Mouse (Mus musculus) intestine, embryonic 16.5 days (tissue): Measurements from ENCODE around the gene Appl2. TPM values are rescaled to one million over a fixed set of nuclear protein-coding genes. Genes with fewer than 3 reads are reported as not detected.
A peak's percentile ranks its signal among the peaks of the same experiment; 100 is the strongest.

Experiments used
- ATAC-seq: fragments of 200-750 bp; cut with Nextera tagmentation; 2 replicates; pipeline ENCODE4 v1.8.0; 2017; ENCODE audit warnings: moderate TSS enrichment, moderate library complexity
- H3K27ac ChIP-seq: fragments of 300-500 bp; sonication (generic); 2 replicates; pipeline ENCODE4 v1.5.1; 2014; ENCODE audit warnings: mild to moderate bottlenecking, low read length
- H3K27me3 ChIP-seq: fragments of 300-500 bp; sonication (generic); replicated peaks from 2 replicates; pipeline ENCODE4 v1.6.1; 2014; ENCODE audit warnings: low read length, control low read depth, mixed read lengths; ENCODE audit not compliant: control insufficient read depth, insufficient read depth
- H3K36me3 ChIP-seq: fragments of 300-500 bp; sonication (generic); 2 replicates; pipeline ENCODE4 v1.6.1; 2014; ENCODE audit warnings: low read length, control low read depth; ENCODE audit not compliant: control insufficient read depth, insufficient read depth
- H3K4me1 ChIP-seq: fragments of 300-500 bp; sonication (generic); 2 replicates; pipeline ENCODE4 v1.6.1; 2014; ENCODE audit warnings: low read length, control low read depth, mixed read lengths; ENCODE audit not compliant: control insufficient read depth, insufficient read depth
- H3K4me2 ChIP-seq: fragments of 300-500 bp; sonication (generic); 2 replicates; pipeline ENCODE4 v1.6.1; 2014; ENCODE audit warnings: low read depth, low read length, control low read depth
- H3K4me3 ChIP-seq: fragments of 300-500 bp; sonication (generic); 2 replicates; pipeline ENCODE4 v1.5.1; 2014; ENCODE audit warnings: mild to moderate bottlenecking, low read length
- H3K9ac ChIP-seq: fragments of 300-500 bp; sonication (generic); 2 replicates; pipeline ENCODE4 v1.6.1; 2014; ENCODE audit warnings: low read depth, low read length
- H3K9me3 ChIP-seq: fragments of 300-500 bp; sonication (generic); 2 replicates; pipeline ENCODE4 v1.6.1; 2016; ENCODE audit warnings: low read length, control low read depth; ENCODE audit not compliant: control insufficient read depth
- WGBS: fragments of 180-500 bp; shearing (Covaris S2); extraction: QIAGEN DNeasy Blood & Tissue Kit; methylation state at CpG from one replicate; pipeline ENCODE4 v1.1.7; 2014; 5-methylcytosine and 5-hydroxymethylcytosine counted together
- polyA plus RNA-seq: library from polyadenylated mRNA; unstranded; fragments of >200 nt; fragmentation: Nextera tagmentation; extraction: Ambion mirVana; gene quantifications from 2 replicates; pipeline ENCODE4 v1.2.1, GENCODE M21; 2015

The Appl2 gene
- polyA plus RNA-seq, 1 experiment from 2014 or later = 50.4 TPM

GRCm38 (mm10) chr10:83607111-83607510 is 41.4 kb downstream of the Appl2 start:
- Histone ChIP-seq H3K4me3 (no peak overlapping the region), H3K27me3 (no peaks in the 10 kb centered on the region), H3K4me2 (no peak overlapping the region), H3K9me3 (no peaks in the 10 kb centered on the region), H3K9ac (no peak overlapping the region), H3K36me3 (peaks cover 20% of the 10 kb centered on the region), H3K27ac (no peak overlapping the region), H3K4me1 (no peaks in the 10 kb centered on the region)
- ATAC-seq = no peak
- 93% methylated on average over 3 of the region's 3 CpGs for WGBS

- 77% methylated on average over 8 of the region's 8 CpGs for WGBS
- Histone ChIP-seq H3K4me2 (no peak overlapping the region), H3K9ac (no peak overlapping the region), H3K27me3 (no peaks in the 10 kb centered on the region), H3K4me3 (no peak overlapping the region), H3K9me3 (no peaks in the 10 kb centered on the region), H3K36me3 (peaks cover 8% of the 10 kb centered on the region; the same call in 1 of the 2 replicates), H3K27ac (no peak overlapping the region), H3K4me1 (no peaks in the 10 kb centered on the region)
- no peak for ATAC-seq
These were observed 42.8 kb downstream of the Appl2 start for GRCm38 (mm10) chr10:83605637-83606183.

GRCm38 (mm10) chr10:83603956-83604564 is 44.5 kb downstream of the Appl2 start:
- Histone ChIP-seq H3K36me3 (peaks cover 6% of the 10 kb centered on the region; the same call in 1 of the 2 replicates), H3K4me3 (no peak overlapping the region), H3K27ac (no peak overlapping the region), H3K27me3 (no peaks in the 10 kb centered on the region), H3K9ac (no peak overlapping the region), H3K9me3 (no peaks in the 10 kb centered on the region), H3K4me2 (no peak overlapping the region), H3K4me1 (no peaks in the 10 kb centered on the region)
- 89% methylated on average over 10 of the region's 10 CpGs for WGBS
- ATAC-seq = no peak

- Histone ChIP-seq H3K9me3 (no peaks in the 10 kb centered on the region), H3K27me3 (no peaks in the 10 kb centered on the region), H3K9ac (no peak overlapping the region), H3K27ac (no peak overlapping the region), H3K4me2 (no peak overlapping the region), H3K4me1 (no peaks in the 10 kb centered on the region), H3K36me3 (peaks cover 7% of the 10 kb centered on the region; the same call in 1 of the 2 replicates), H3K4me3 (no peak overlapping the region)
- ATAC-seq = no peak
- WGBS = 78% methylated on average over 11 of the region's 11 CpGs
These were observed 47.9 kb downstream of the Appl2 start for GRCm38 (mm10) chr10:83600650-83601049.

GRCm38 (mm10) chr10:83594526-83594925 is 54.0 kb downstream of the Appl2 start:
- Histone ChIP-seq H3K36me3 (peaks cover 26% of the 10 kb centered on the region), H3K9ac (no peak overlapping the region), H3K27ac (no peak overlapping the region), H3K27me3 (no peaks in the 10 kb centered on the region), H3K4me3 (no peak overlapping the region), H3K9me3 (no peaks in the 10 kb centered on the region), H3K4me1 (no peaks in the 10 kb centered on the region), H3K4me2 (no peak overlapping the region)
- WGBS = 91% methylated on average over 5 of the region's 5 CpGs
- ATAC-seq = no peak

GRCm38 (mm10) chr10:83592616-83593015 is 55.9 kb downstream of the Appl2 start:
- H3K27me3 ChIP-seq = no peaks in the 10 kb centered on the region
- no peaks in the 10 kb centered on the region for H3K9me3 ChIP-seq
- no peak overlapping the region for H3K4me3 ChIP-seq
- H3K4me1 ChIP-seq = no peaks in the 10 kb centered on the region
- peaks cover 27% of the 10 kb centered on the region for H3K36me3 ChIP-seq
- ATAC-seq = no peak
- no peak overlapping the region for H3K9ac ChIP-seq
- no peak overlapping the region for H3K27ac ChIP-seq
- 94% methylated on average over 7 of the region's 7 CpGs for WGBS
- H3K4me2 ChIP-seq = no peak overlapping the region

GRCm38 (mm10) chr10:83590801-83591200 is 57.7 kb downstream of the Appl2 start:
- WGBS = 90% methylated on average over 6 of the region's 6 CpGs
- Histone ChIP-seq H3K9me3 (no peaks in the 10 kb centered on the region), H3K27me3 (no peaks in the 10 kb centered on the region), H3K36me3 (peaks cover 34% of the 10 kb centered on the region), H3K4me2 (no peak overlapping the region), H3K27ac (no peak overlapping the region), H3K9ac (no peak overlapping the region), H3K4me3 (no peak overlapping the region), H3K4me1 (no peaks in the 10 kb centered on the region)
- ATAC-seq = no peak

- 95% methylated on average over 7 of the region's 7 CpGs for WGBS
- Histone ChIP-seq H3K4me3 (no peak overlapping the region), H3K36me3 (peaks cover 19% of the 10 kb centered on the region), H3K9me3 (no peaks in the 10 kb centered on the region), H3K9ac (no peak overlapping the region), H3K27me3 (no peaks in the 10 kb centered on the region), H3K4me2 (no peak overlapping the region), H3K27ac (no peak overlapping the region), H3K4me1 (no peaks in the 10 kb centered on the region)
- no peak for ATAC-seq
These were observed 82.8 kb downstream of the Appl2 start for GRCm38 (mm10) chr10:83565449-83566441.

- Histone ChIP-seq H3K27me3 (no peaks in the 10 kb centered on the region), H3K36me3 (peaks cover 18% of the 10 kb centered on the region), H3K9ac (no peak overlapping the region), H3K27ac (no peak overlapping the region), H3K4me1 (no peaks in the 10 kb centered on the region), H3K9me3 (no peaks in the 10 kb centered on the region), H3K4me3 (no peak overlapping the region), H3K4me2 (no peak overlapping the region)
- peak; percentile 48; the same call in 1 of the 2 replicates for ATAC-seq
These were observed 85.5 kb downstream of the Appl2 start for GRCm38 (mm10) chr10:83563005-83563404.
